22 mouse cellular contexts compared by ENCODE assay signal in genomic region chr1:18968935-18969334, GRCm38 (mm10).
A peak's percentile ranks its signal among the peaks of the same experiment; 100 is the strongest.
DNase-seq lines count a peak whose midpoint lies in the region; ATAC-seq lines count a peak whose summit lies in the region.
"Had no signal": no experiment of that assay in that cellular context is flagged by ENCODE, and none has a peak within 500 bp of the region (broad histone marks: within the 10 kb centered on the region; RNA-seq: fewer than 3 reads in every experiment).

No protein-coding gene starts in this region.

- no peaks in the 10 kb centered on the region for H3K9me3 ChIP-seq in forebrain, embryonic 11.5 days (ENCODE audit: control insufficient read depth, low read length)
- H3K9me3 ChIP-seq in forebrain, embryonic 13.5 days (replicated peaks), result no peaks in the 10 kb centered on the region
- H3K9me3 ChIP-seq in megakaryocyte, embryonic 14.5 days, result 0 out of 2 replicates have a peak, but pooled peaks cover 5% of the 10 kb centered on the region
- H3K9me3 ChIP-seq in midbrain, embryonic 14.5 days (ENCODE audit: control insufficient read depth, low read length), result no peaks in the 10 kb centered on the region
- H3K9me3 ChIP-seq in midbrain, embryonic 11.5 days (ENCODE audit: control insufficient read depth, low read length), result no peaks in the 10 kb centered on the region
- H3K9me3 ChIP-seq: embryonic facial prominence, embryonic 12.5 days; embryonic facial prominence, embryonic 15.5 days; forebrain, embryonic 10.5 days had no signal

- no peaks in the 10 kb centered on the region for H3K4me1 ChIP-seq in forebrain, embryonic 11.5 days (replicated peaks; ENCODE audit: control insufficient read depth, insufficient read depth, low read length)
- no peaks in the 10 kb centered on the region for H3K4me1 ChIP-seq in forebrain, embryonic 13.5 days
- no peaks in the 10 kb centered on the region for H3K4me1 ChIP-seq in megakaryocyte, embryonic 14.5 days
- H3K4me1 ChIP-seq in midbrain, embryonic 14.5 days (ENCODE audit: control insufficient read depth, insufficient read depth, low read length), result no peaks in the 10 kb centered on the region
- no peaks in the 10 kb centered on the region for H3K4me1 ChIP-seq in midbrain, embryonic 11.5 days (ENCODE audit: control insufficient read depth, insufficient read depth, low read length)
- H3K4me1 ChIP-seq: embryonic facial prominence, embryonic 12.5 days; embryonic facial prominence, embryonic 15.5 days; forebrain, embryonic 10.5 days had no signal

- WGBS in forebrain, embryonic 11.5 days, result 75% methylated on average over 2 of the region's 2 CpGs
- 86% methylated on average over 2 of the region's 2 CpGs for WGBS in forebrain, embryonic 13.5 days
- WGBS in midbrain, embryonic 14.5 days, result 77% methylated on average over 2 of the region's 2 CpGs
- 78% methylated on average over 2 of the region's 2 CpGs for WGBS in midbrain, embryonic 11.5 days

- H3K9ac ChIP-seq in forebrain, embryonic 11.5 days (ENCODE audit: low read length), result no peak overlapping the region
- no peak overlapping the region for H3K9ac ChIP-seq in forebrain, embryonic 13.5 days
- H3K9ac ChIP-seq in midbrain, embryonic 14.5 days (replicated peaks; ENCODE audit: low read length), result no peak overlapping the region
- no peak overlapping the region for H3K9ac ChIP-seq in midbrain, embryonic 11.5 days (ENCODE audit: low read length)
- H3K9ac ChIP-seq: embryonic facial prominence, embryonic 12.5 days; embryonic facial prominence, embryonic 15.5 days had no signal

- no peak overlapping the region for H3K4me2 ChIP-seq in forebrain, embryonic 11.5 days (ENCODE audit: low read depth, low read length, severe bottlenecking)
- H3K4me2 ChIP-seq in forebrain, embryonic 13.5 days, result no peak overlapping the region
- no peak overlapping the region for H3K4me2 ChIP-seq in midbrain, embryonic 14.5 days (ENCODE audit: low read length)
- no peak overlapping the region for H3K4me2 ChIP-seq in midbrain, embryonic 11.5 days
- H3K4me2 ChIP-seq: embryonic facial prominence, embryonic 12.5 days; embryonic facial prominence, embryonic 15.5 days had no signal

- H3K27me3 ChIP-seq in forebrain, embryonic 11.5 days (ENCODE audit: control insufficient read depth, insufficient read depth, low read length), result no peaks in the 10 kb centered on the region
- H3K27me3 ChIP-seq in forebrain, embryonic 13.5 days, result no peaks in the 10 kb centered on the region
- no peaks in the 10 kb centered on the region for H3K27me3 ChIP-seq in megakaryocyte, embryonic 14.5 days (replicated peaks)
- H3K27me3 ChIP-seq in midbrain, embryonic 14.5 days (ENCODE audit: control insufficient read depth, insufficient read depth, low read length), result no peaks in the 10 kb centered on the region
- no peaks in the 10 kb centered on the region for H3K27me3 ChIP-seq in midbrain, embryonic 11.5 days (ENCODE audit: control insufficient read depth, insufficient read depth, low read length)
- H3K27me3 ChIP-seq: embryonic facial prominence, embryonic 12.5 days; embryonic facial prominence, embryonic 15.5 days had no signal

- no peaks in the 10 kb centered on the region for H3K36me3 ChIP-seq in forebrain, embryonic 11.5 days (ENCODE audit: control insufficient read depth, insufficient read depth, low read length)
- no peaks in the 10 kb centered on the region for H3K36me3 ChIP-seq in forebrain, embryonic 13.5 days (ENCODE audit: poor library complexity, severe bottlenecking)
- H3K36me3 ChIP-seq in megakaryocyte, embryonic 14.5 days (replicated peaks; ENCODE audit: low read length), result no peaks in the 10 kb centered on the region
- H3K36me3 ChIP-seq in midbrain, embryonic 14.5 days (ENCODE audit: control insufficient read depth, insufficient read depth, low read length), result no peaks in the 10 kb centered on the region
- H3K36me3 ChIP-seq in midbrain, embryonic 11.5 days (ENCODE audit: control insufficient read depth, insufficient read depth, low read length), result no peaks in the 10 kb centered on the region
- H3K36me3 ChIP-seq: embryonic facial prominence, embryonic 12.5 days; embryonic facial prominence, embryonic 15.5 days; forebrain, embryonic 10.5 days had no signal

- DNase-seq in forebrain, embryonic 11.5 days (ENCODE audit: low spot score), result no peak
- DNase-seq in midbrain, embryonic 14.5 days, result no peak
- DNase-seq in midbrain, embryonic 11.5 days (ENCODE audit: low spot score, missing footprints), result no peak
- DNase-seq: adrenal gland, adult 2 months; adrenal gland, postnatal 10 days; adrenal gland, postnatal 25 days; cerebellum, adult 11 months; cerebellum, adult 18-20 months; cerebellum, adult 8-10 months; cerebellum, adult 9-11 months; cerebellum, postnatal 14 days; cerebellum, postnatal 36 days; embryo, embryonic 11 days had no signal

- ATAC-seq in forebrain, embryonic 11.5 days (replicated peaks; ENCODE audit: low FRiP score), result 0 out of 2 replicates have a peak, but pooled peaks have one; percentile 33
- ATAC-seq in forebrain, embryonic 13.5 days, result no peak
- no peak for ATAC-seq in megakaryocyte, adult 5-6 weeks (ENCODE audit: poor library complexity, severe bottlenecking)
- 0 out of 2 replicates have a peak, but pooled peaks have one; percentile 13 for ATAC-seq in midbrain, embryonic 14.5 days (ENCODE audit: low FRiP score, low TSS enrichment)
- ATAC-seq in midbrain, embryonic 11.5 days (ENCODE audit: low FRiP score), result no peak
- ATAC-seq: forebrain, embryonic 14.5 days; forebrain, embryonic 16.5 days had no signal

- no peak overlapping the region for H3K27ac ChIP-seq in forebrain, embryonic 11.5 days (ENCODE audit: low read depth, low read length)
- H3K27ac ChIP-seq in forebrain, embryonic 13.5 days, result no peak overlapping the region
- H3K27ac ChIP-seq in midbrain, embryonic 14.5 days (replicated peaks; ENCODE audit: low read depth, low read length), result no peak overlapping the region
- no peak overlapping the region for H3K27ac ChIP-seq in midbrain, embryonic 11.5 days (ENCODE audit: low read depth, low read length)
- H3K27ac ChIP-seq: embryonic facial prominence, embryonic 12.5 days; embryonic facial prominence, embryonic 15.5 days; forebrain, embryonic 10.5 days had no signal

- H3K4me3 ChIP-seq in forebrain, embryonic 11.5 days (ENCODE audit: low read depth, low read length), result no peak overlapping the region
- no peak overlapping the region for H3K4me3 ChIP-seq in forebrain, embryonic 13.5 days
- peak overlapping the region; percentile 42 for H3K4me3 ChIP-seq in megakaryocyte, embryonic 14.5 days (replicated peaks)
- H3K4me3 ChIP-seq in midbrain, embryonic 14.5 days (replicated peaks; ENCODE audit: low read depth, low read length), result no peak overlapping the region
- no peak overlapping the region for H3K4me3 ChIP-seq in midbrain, embryonic 11.5 days (ENCODE audit: low read depth, low read length)
- H3K4me3 ChIP-seq: embryonic facial prominence, embryonic 12.5 days; embryonic facial prominence, embryonic 15.5 days; erythroblast, embryonic 14.5 days; forebrain, embryonic 10.5 days had no signal

Comparison
In these comparisons a context has a peak if more than half of its experiments do, and no peak if none do; other contexts are left out.
1. ATAC-seq: peak in forebrain, embryonic 11.5 days (single experiment) and midbrain, embryonic 14.5 days (single experiment); none in forebrain, embryonic 13.5 days (single experiment), megakaryocyte, adult 5-6 weeks (single experiment) and midbrain, embryonic 11.5 days (single experiment).